ENCODE assay signal across 33 mouse cellular contexts in the genomic region with DNA sequence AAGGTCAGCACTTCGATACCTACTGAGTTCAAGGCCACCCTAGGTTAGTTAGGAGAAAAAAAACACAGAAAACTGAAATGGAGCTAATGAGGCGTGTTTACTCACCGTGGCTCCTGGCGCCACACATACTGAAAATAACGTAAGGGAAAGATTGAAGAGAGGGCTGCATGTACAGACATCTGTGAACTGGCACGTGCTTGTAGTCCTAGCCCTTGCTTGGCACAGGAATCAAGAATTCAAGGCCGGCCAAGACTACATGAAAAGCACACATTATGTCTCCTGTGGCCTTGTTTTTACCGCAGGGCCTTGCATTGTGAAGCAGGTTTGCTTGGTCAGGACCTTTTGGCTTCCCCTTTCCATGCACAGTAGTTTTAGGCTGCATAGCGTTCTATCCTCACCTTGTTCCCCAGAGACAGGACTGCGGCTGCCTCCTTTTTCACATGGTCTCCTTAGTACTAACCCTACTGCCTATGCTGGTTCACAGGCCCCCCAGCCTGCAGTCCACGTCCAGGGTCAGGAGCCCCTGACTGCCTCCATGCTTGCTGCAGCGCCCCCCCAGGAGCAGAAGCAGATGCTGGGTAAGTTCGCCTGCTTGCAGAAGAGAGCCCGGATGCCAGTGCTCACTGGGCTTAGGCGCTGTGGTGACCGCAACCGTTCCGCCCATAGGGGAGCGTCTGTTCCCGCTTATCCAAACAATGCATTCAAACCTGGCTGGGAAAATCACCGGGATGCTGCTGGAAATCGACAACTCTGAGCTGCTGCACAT. TPM values are rescaled to one million over a fixed set of nuclear protein-coding genes. Genes with fewer than 3 reads are reported as not detected.
DNase-seq lines count a peak whose midpoint lies in the region; ATAC-seq and TF ChIP-seq lines count a peak whose summit lies in the region.
"Had no signal": no experiment of that assay in that cellular context is flagged by ENCODE, and none has a peak within 500 bp of the region (broad histone marks: within the 10 kb centered on the region; RNA-seq: fewer than 3 reads in every experiment).

No protein-coding gene starts in this region.

- ATAC-seq in stomach, embryonic 16.5 days (ENCODE audit: insufficient read depth, low FRiP score): no peak
- no peak for ATAC-seq in stomach, postnatal 0 days (ENCODE audit: low FRiP score, low TSS enrichment)
- ATAC-seq in forebrain, embryonic 14.5 days: no peak
- ATAC-seq: forebrain, embryonic 13.5 days; forebrain, postnatal 0 days; intestine, embryonic 15.5 days; Patski had no signal

- no peak overlapping the region for H3K9ac ChIP-seq in stomach, embryonic 16.5 days (ENCODE audit: low read length)
- H3K9ac ChIP-seq in stomach, postnatal 0 days (ENCODE audit: low read length): no peak overlapping the region
- no peak overlapping the region for H3K9ac ChIP-seq in forebrain, embryonic 14.5 days (ENCODE audit: low read length)
- H3K9ac ChIP-seq: forebrain, embryonic 13.5 days; forebrain, postnatal 0 days; hindbrain, embryonic 12.5 days; hindbrain, embryonic 15.5 days; intestine, embryonic 15.5 days had no signal

- 92% methylated on average over 21 of the region's 22 CpGs for WGBS in stomach, embryonic 16.5 days
- WGBS in stomach, postnatal 0 days: 92% methylated on average over 22 of the region's 22 CpGs
- 91% methylated on average over 21 of the region's 22 CpGs for WGBS in forebrain, embryonic 14.5 days

- no peaks in the 10 kb centered on the region for H3K9me3 ChIP-seq in stomach, embryonic 16.5 days (replicated peaks; ENCODE audit: control insufficient read depth, low read length)
- H3K9me3 ChIP-seq in stomach, postnatal 0 days (ENCODE audit: control insufficient read depth, low read length): no peaks in the 10 kb centered on the region
- H3K9me3 ChIP-seq in forebrain, embryonic 14.5 days (replicated peaks; ENCODE audit: control insufficient read depth, low read length): no peaks in the 10 kb centered on the region
- H3K9me3 ChIP-seq: forebrain, embryonic 10.5 days; forebrain, embryonic 13.5 days; G1E; hindbrain, embryonic 12.5 days; hindbrain, embryonic 15.5 days; intestine, embryonic 15.5 days had no signal

- DNase-seq in adrenal gland, adult 2 months: peak; percentile 68
- DNase-seq in adrenal gland, postnatal 25 days: no peak
- DNase-seq in heart, adult 11 months: peak; percentile 91
- DNase-seq in heart, adult 18-20 months: no peak
- no peak for DNase-seq in stomach, postnatal 0 days (ENCODE audit: low spot score)
- peak; percentile 70 for DNase-seq in gonadal fat pad, adult 2 months (ENCODE audit: low read depth)
- no peak for DNase-seq in forebrain, embryonic 14.5 days (ENCODE audit: low spot score)
- DNase-seq: B cell, adult 2 months; cerebellum, adult 18-20 months; cerebellum, adult 9-10 months; cerebellum, postnatal 14 days; forebrain, postnatal 0 days; gastrocnemius, postnatal 36 days; kidney, adult 11 months; kidney, adult 8-10 months had no signal

- no peak for TF ChIP-seq CTCF in stomach, postnatal 0 days (IDR thresholded peaks at IDR 0.05; ENCODE audit: low read depth)

- no peak for TF ChIP-seq EP300 in stomach, postnatal 0 days (optimal IDR thresholded peaks at IDR 0.05)

- no peaks in the 10 kb centered on the region for H3K27me3 ChIP-seq in stomach, embryonic 16.5 days (ENCODE audit: control insufficient read depth, insufficient read depth, low read length)
- no peaks in the 10 kb centered on the region for H3K27me3 ChIP-seq in stomach, postnatal 0 days (ENCODE audit: control insufficient read depth, insufficient read depth, low read length)
- H3K27me3 ChIP-seq in forebrain, embryonic 14.5 days (replicated peaks; ENCODE audit: control insufficient read depth, insufficient read depth, low read length): no peaks in the 10 kb centered on the region
- H3K27me3 ChIP-seq: CH12.LX; forebrain, embryonic 13.5 days; hindbrain, embryonic 12.5 days; hindbrain, embryonic 15.5 days; intestine, embryonic 15.5 days; Patski had no signal

- no peak overlapping the region for H3K4me2 ChIP-seq in stomach, embryonic 16.5 days (ENCODE audit: low read depth, low read length)
- no peak overlapping the region for H3K4me2 ChIP-seq in stomach, postnatal 0 days (replicated peaks; ENCODE audit: low read depth)
- H3K4me2 ChIP-seq in forebrain, embryonic 14.5 days (ENCODE audit: low read length): no peak overlapping the region
- H3K4me2 ChIP-seq: forebrain, embryonic 13.5 days; heart, embryonic 11.5 days; hindbrain, embryonic 12.5 days; hindbrain, embryonic 15.5 days; intestine, embryonic 15.5 days had no signal

- no peak overlapping the region for H3K4me3 ChIP-seq in stomach, embryonic 16.5 days (replicated peaks; ENCODE audit: low read length)
- H3K4me3 ChIP-seq in stomach, postnatal 0 days (ENCODE audit: low read depth, low read length): no peak overlapping the region
- H3K4me3 ChIP-seq in forebrain, embryonic 14.5 days (ENCODE audit: low read depth, low read length): no peak overlapping the region
- H3K4me3 ChIP-seq: forebrain, embryonic 10.5 days; forebrain, embryonic 13.5 days; hindbrain, embryonic 12.5 days; hindbrain, embryonic 15.5 days; intestine, embryonic 15.5 days had no signal

- H3K27ac ChIP-seq in stomach, embryonic 16.5 days (ENCODE audit: low read length): peak overlapping the region; percentile 23; the same call in 1 of the 2 replicates
- H3K27ac ChIP-seq in stomach, postnatal 0 days (replicated peaks): no peak overlapping the region
- H3K27ac ChIP-seq in forebrain, embryonic 14.5 days (ENCODE audit: low read depth, low read length): no peak overlapping the region
- H3K27ac ChIP-seq: forebrain, embryonic 10.5 days; forebrain, embryonic 13.5 days; hindbrain, embryonic 12.5 days; hindbrain, embryonic 15.5 days; intestine, embryonic 15.5 days had no signal

- H3K36me3 ChIP-seq in stomach, embryonic 16.5 days (ENCODE audit: control insufficient read depth, insufficient read depth, low read length): peaks cover 56% of the 10 kb centered on the region
- peaks cover 40% of the 10 kb centered on the region for H3K36me3 ChIP-seq in stomach, postnatal 0 days (ENCODE audit: control insufficient read depth, insufficient read depth, low read length)
- peaks cover 92% of the 10 kb centered on the region for H3K36me3 ChIP-seq in forebrain, embryonic 14.5 days (ENCODE audit: control insufficient read depth, insufficient read depth, low read length)

- H3K4me1 ChIP-seq in stomach, embryonic 16.5 days (ENCODE audit: control insufficient read depth, insufficient read depth, low read length): no peaks in the 10 kb centered on the region
- H3K4me1 ChIP-seq in stomach, postnatal 0 days (replicated peaks; ENCODE audit: control insufficient read depth, insufficient read depth): no peaks in the 10 kb centered on the region
- no peaks in the 10 kb centered on the region for H3K4me1 ChIP-seq in forebrain, embryonic 14.5 days (ENCODE audit: control insufficient read depth, insufficient read depth, low read length)
- H3K4me1 ChIP-seq: forebrain, embryonic 10.5 days; forebrain, embryonic 13.5 days; hindbrain, embryonic 12.5 days; hindbrain, embryonic 15.5 days; intestine, embryonic 15.5 days had no signal

RNA-seq across cellular contexts. Expression of gene Oxct2a, which starts 26.1 kb away (rescaled TPM):
- not detected for total RNA-seq in adrenal gland, adult 2 months (2021)
- not detected in 2 replicates for polyA plus RNA-seq in adrenal gland, adult 2 months (2012; rRNA removed)
- total RNA-seq in adrenal gland, postnatal 25 days (2021): not detected in 2 replicates
- not detected for total RNA-seq in heart, adult 18-20 months (2021)
- not detected in 2 replicates for polyA plus RNA-seq in stomach, embryonic 16.5 days (2015; fragmentation: Nextera tagmentation; extraction: Ambion mirVana)
- polyA plus RNA-seq in stomach, postnatal 0 days (2015; fragmentation: Nextera tagmentation; extraction: Ambion mirVana): not detected in 2 replicates
- 1.5 and 2.1 TPM in 2 replicates for polyA plus RNA-seq in gonadal fat pad, adult 2 months (2012; rRNA removed)
- polyA plus RNA-seq in forebrain, embryonic 14.5 days (2014; fragmentation: Nextera tagmentation; extraction: Ambion mirVana): not detected in 2 replicates
- total RNA-seq: heart, adult 8-10 months; heart, postnatal 25 days; hematopoietic stem cell, adult 5-6 weeks had no signal
- polyA plus RNA-seq: embryonic facial prominence, embryonic 11.5 days; embryonic facial prominence, embryonic 14.5 days; forebrain, embryonic 10.5 days; forebrain, embryonic 13.5 days; frontal cortex, adult 2 months; G1E; heart, embryonic 11.5 days; heart, embryonic 14.5 days; heart, postnatal 0 days; hindbrain, embryonic 12.5 days; hindbrain, embryonic 15.5 days; intestine, embryonic 15.5 days; Patski had no signal

RNA-seq across cellular contexts. Expression of gene Pabpc4, which starts 35.2 kb away (rescaled TPM):
- total RNA-seq in adrenal gland, adult 2 months (2021): 100 to 1,000 TPM in 1 of 2 experiments, 10 to 100 TPM in 1; 98.9 to 110 TPM
- 270 and 277 TPM in 2 replicates for polyA plus RNA-seq in adrenal gland, adult 2 months (2012; rRNA removed)
- total RNA-seq in adrenal gland, postnatal 25 days (2021): 97.7 and 112 TPM in 2 replicates
- total RNA-seq in heart, adult 18-20 months (2021): 100 to 1,000 TPM; 336 to 356 TPM
- polyA plus RNA-seq in stomach, embryonic 16.5 days (2015; fragmentation: Nextera tagmentation; extraction: Ambion mirVana): 31.2 and 42.5 TPM in 2 replicates
- polyA plus RNA-seq in stomach, postnatal 0 days (2015; fragmentation: Nextera tagmentation; extraction: Ambion mirVana): 14.6 and 15.7 TPM in 2 replicates
- polyA plus RNA-seq in gonadal fat pad, adult 2 months (2012; rRNA removed): 58.2 and 64.0 TPM in 2 replicates
- 35.6 and 36.3 TPM in 2 replicates for polyA plus RNA-seq in forebrain, embryonic 14.5 days (2014; fragmentation: Nextera tagmentation; extraction: Ambion mirVana)

RNA-seq across cellular contexts. Expression of gene Bmp8a, which starts 45.7 kb away (rescaled TPM):
- under 1 TPM in 1 of 2 experiments, not detected in 1; 0.21 TPM for total RNA-seq in adrenal gland, adult 2 months (2021)
- polyA plus RNA-seq in adrenal gland, adult 2 months (2012; rRNA removed): 0.17 and 0.18 TPM in 2 replicates
- total RNA-seq in adrenal gland, postnatal 25 days (2021): not detected in 2 replicates
- not detected for total RNA-seq in heart, adult 18-20 months (2021)
- polyA plus RNA-seq in stomach, embryonic 16.5 days (2015; fragmentation: Nextera tagmentation; extraction: Ambion mirVana): 0.48 and 0.65 TPM in 2 replicates
- polyA plus RNA-seq in stomach, postnatal 0 days (2015; fragmentation: Nextera tagmentation; extraction: Ambion mirVana): 0.67 and 0.97 TPM in 2 replicates
- 3.1 and 6.7 TPM in 2 replicates for polyA plus RNA-seq in gonadal fat pad, adult 2 months (2012; rRNA removed)
- polyA plus RNA-seq in forebrain, embryonic 14.5 days (2014; fragmentation: Nextera tagmentation; extraction: Ambion mirVana): 0.09 TPM in 1 of 2 replicates, not detected in the other
- total RNA-seq: heart, adult 8-10 months; hematopoietic stem cell, adult 5-6 weeks had no signal
- polyA plus RNA-seq: forebrain, embryonic 13.5 days; heart, embryonic 14.5 days; heart, postnatal 0 days; Patski had no signal

Comparison
In these comparisons a context has a peak if more than half of its experiments do, and no peak if none do; other contexts are left out.
1. DNase-seq: peak in adrenal gland, adult 2 months (single experiment), heart, adult 11 months (single experiment) and gonadal fat pad, adult 2 months (single experiment); none in adrenal gland, postnatal 25 days (single experiment), heart, adult 18-20 months (0 of 2), stomach, postnatal 0 days (single experiment) and forebrain, embryonic 14.5 days (single experiment).